Mouse (Mus musculus): ENCODE data around the gene Lamb1.
A peak's percentile ranks its signal among the peaks of the same experiment; 100 is the strongest.

Lamb1 gene

GRCm38 (mm10) chr12:31265005-31265721 is at the start of gene Lamb1:
Gene Lamb1 (plus strand): TSS chr12:31265234.
- DNase-seq (ENCODE audit: low spot score in 2 of 2): peak; percentile 8 to 20

- DNase-seq (ENCODE audit: low spot score in 2 of 2): no peak
Observed at GRCm38 (mm10) chr12:31217232-31217631, 47.8 kb upstream of the Lamb1 start.

GRCm38 (mm10) chr12:31218774-31219173 is 46.3 kb upstream of the Lamb1 start:
- no peak for DNase-seq (ENCODE audit: low spot score in 2 of 2)

- DNase-seq (ENCODE audit: low spot score in 2 of 2): no peak
Observed at GRCm38 (mm10) chr12:31221522-31221921, 43.5 kb upstream of the Lamb1 start.

GRCm38 (mm10) chr12:31222282-31222681 is 42.8 kb upstream of the Lamb1 start:
- DNase-seq (ENCODE audit: low spot score in 2 of 2): no peak

GRCm38 (mm10) chr12:31222741-31223140 is 42.3 kb upstream of the Lamb1 start:
- no peak for DNase-seq (ENCODE audit: low spot score in 2 of 2)

- DNase-seq (ENCODE audit: low spot score in 2 of 2): no peak
Observed at GRCm38 (mm10) chr12:31225451-31225850, 39.6 kb upstream of the Lamb1 start.

GRCm38 (mm10) chr12:31227167-31227566 is 37.9 kb upstream of the Lamb1 start:
- DNase-seq (ENCODE audit: low spot score in 2 of 2): no peak

- no peak for DNase-seq (ENCODE audit: low spot score in 2 of 2)
Observed at GRCm38 (mm10) chr12:31228878-31229277, 36.2 kb upstream of the Lamb1 start.

- no peak for DNase-seq (ENCODE audit: low spot score in 2 of 2)
Observed at GRCm38 (mm10) chr12:31232635-31233034, 32.4 kb upstream of the Lamb1 start.

GRCm38 (mm10) chr12:31235018-31235417 is 30.0 kb upstream of the Lamb1 start:
- no peak for DNase-seq (ENCODE audit: low spot score in 2 of 2)

GRCm38 (mm10) chr12:31236861-31237595 is 28.0 kb upstream of the Lamb1 start:
- peak; percentile 1 to 18 for DNase-seq (ENCODE audit: low spot score in 2 of 2)

GRCm38 (mm10) chr12:31239031-31239583 is 25.9 kb upstream of the Lamb1 start:
- no peak for DNase-seq (ENCODE audit: low spot score in 2 of 2)

- DNase-seq (ENCODE audit: low spot score in 2 of 2): no peak
Observed at GRCm38 (mm10) chr12:31239798-31240197, 25.2 kb upstream of the Lamb1 start.

- no peak for DNase-seq (ENCODE audit: low spot score in 2 of 2)
Observed at GRCm38 (mm10) chr12:31240470-31240869, 24.6 kb upstream of the Lamb1 start, which contains the start of gene Gm6993. Gene Gm6993 (plus strand): TSS chr12:31240770.

GRCm38 (mm10) chr12:31241595-31242342 is 23.3 kb upstream of the Lamb1 start:
- DNase-seq (ENCODE audit: low spot score in 2 of 2): no peak

- DNase-seq (ENCODE audit: low spot score in 2 of 2): no peak
Observed at GRCm38 (mm10) chr12:31244001-31244400, 21.0 kb upstream of the Lamb1 start.

GRCm38 (mm10) chr12:31244691-31245090 is 20.3 kb upstream of the Lamb1 start:
- no peak for DNase-seq (ENCODE audit: low spot score in 2 of 2)

GRCm38 (mm10) chr12:31246153-31246552 is 18.9 kb upstream of the Lamb1 start:
- DNase-seq (ENCODE audit: low spot score in 2 of 2): no peak

GRCm38 (mm10) chr12:31246615-31247014 is 18.4 kb upstream of the Lamb1 start:
- no peak for DNase-seq (ENCODE audit: low spot score in 2 of 2)

GRCm38 (mm10) chr12:31248165-31248564 is 16.9 kb upstream of the Lamb1 start:
- DNase-seq (ENCODE audit: low spot score in 2 of 2): no peak

GRCm38 (mm10) chr12:31248681-31249080 is 16.4 kb upstream of the Lamb1 start:
- no peak for DNase-seq (ENCODE audit: low spot score in 2 of 2)
